Mouse (Mus musculus) cerebellum, adult 8-10 months (tissue): ENCODE measurements around the gene Prkab1.
A peak's percentile ranks its signal among the peaks of the same experiment; 100 is the strongest.

Source experiments
- DNase-seq: peaks from one replicate; pipeline ENCODE4 v3.0.0; 2022

Gene Prkab1

GRCm38 (mm10) chr5:116017391-116017790 lies 6.9 kb downstream of the Prkab1 start:
- no peak for DNase-seq

GRCm38 (mm10) chr5:116016542-116016941 lies 7.8 kb downstream of the Prkab1 start:
- DNase-seq = no peak

GRCm38 (mm10) chr5:116014237-116014636 lies 10.1 kb downstream of the Prkab1 start:
- no peak for DNase-seq

DNA sequence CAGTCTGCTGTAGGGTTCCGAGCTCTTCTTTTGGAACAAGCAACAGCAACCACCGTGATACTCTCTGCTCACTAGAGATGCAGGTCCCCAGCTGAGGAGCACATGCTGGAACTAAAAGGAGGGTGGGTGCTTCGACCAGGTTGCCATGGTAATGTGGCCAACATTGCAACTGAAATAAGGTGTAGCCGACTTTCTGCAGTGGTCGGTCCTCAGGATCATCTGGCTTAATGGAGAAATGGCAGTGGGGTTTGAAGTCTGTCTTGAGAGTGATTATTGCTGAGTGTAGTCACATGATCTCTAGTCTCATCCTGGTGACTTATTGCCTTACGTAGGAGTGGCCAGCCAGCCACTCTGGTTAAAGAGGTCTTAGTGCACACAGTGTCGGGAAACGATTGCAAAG lies 10.5 kb downstream of the Prkab1 start:
- DNase-seq = no peak

- DNase-seq = no peak
Observed at GRCm38 (mm10) chr5:116012503-116012902, 11.8 kb downstream of the Prkab1 start.

- DNase-seq = no peak
Observed at GRCm38 (mm10) chr5:116011700-116012099, 12.6 kb downstream of the Prkab1 start.

- DNase-seq = no peak
Observed at GRCm38 (mm10) chr5:116009884-116010627, 14.3 kb downstream of the Prkab1 start.

DNA sequence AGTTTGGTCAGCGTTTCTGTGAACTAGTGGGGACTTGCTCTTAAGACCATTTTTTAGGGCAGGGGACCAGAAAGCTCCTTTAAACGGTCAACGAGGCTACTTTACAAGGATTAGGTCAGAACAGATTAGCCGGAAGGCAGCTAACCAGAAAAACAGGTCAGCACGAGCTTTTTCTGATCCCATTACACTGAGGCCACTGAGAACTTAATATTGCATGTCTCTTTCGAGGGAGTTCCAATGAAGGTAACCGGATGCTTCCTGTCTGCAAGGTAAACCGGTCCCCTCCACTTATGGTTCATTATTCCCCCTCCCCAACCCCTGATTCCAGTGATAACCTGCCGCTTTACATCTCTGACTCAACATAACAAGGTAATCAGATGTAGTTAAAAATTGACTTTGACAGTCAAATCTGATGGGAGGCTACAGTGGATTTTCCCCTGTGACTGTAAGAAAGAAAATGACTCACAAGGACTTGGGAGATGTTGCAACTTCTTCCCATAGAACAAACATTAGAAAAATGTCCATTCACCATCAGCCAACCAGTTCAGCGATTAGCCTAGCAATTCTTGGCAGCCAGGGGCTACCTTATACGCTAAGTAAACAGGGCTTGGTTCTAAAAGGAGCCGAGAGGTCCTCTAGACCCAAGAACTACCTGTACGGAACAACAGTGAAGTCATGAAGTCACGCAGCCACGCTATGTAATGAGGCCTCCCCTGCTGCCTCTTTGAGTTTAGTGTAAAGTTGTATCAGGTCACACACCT lies 15.0 kb downstream of the Prkab1 start:
- DNase-seq = no peak

- DNase-seq = no peak
Observed at GRCm38 (mm10) chr5:116007723-116008122, 16.6 kb downstream of the Prkab1 start.

DNA sequence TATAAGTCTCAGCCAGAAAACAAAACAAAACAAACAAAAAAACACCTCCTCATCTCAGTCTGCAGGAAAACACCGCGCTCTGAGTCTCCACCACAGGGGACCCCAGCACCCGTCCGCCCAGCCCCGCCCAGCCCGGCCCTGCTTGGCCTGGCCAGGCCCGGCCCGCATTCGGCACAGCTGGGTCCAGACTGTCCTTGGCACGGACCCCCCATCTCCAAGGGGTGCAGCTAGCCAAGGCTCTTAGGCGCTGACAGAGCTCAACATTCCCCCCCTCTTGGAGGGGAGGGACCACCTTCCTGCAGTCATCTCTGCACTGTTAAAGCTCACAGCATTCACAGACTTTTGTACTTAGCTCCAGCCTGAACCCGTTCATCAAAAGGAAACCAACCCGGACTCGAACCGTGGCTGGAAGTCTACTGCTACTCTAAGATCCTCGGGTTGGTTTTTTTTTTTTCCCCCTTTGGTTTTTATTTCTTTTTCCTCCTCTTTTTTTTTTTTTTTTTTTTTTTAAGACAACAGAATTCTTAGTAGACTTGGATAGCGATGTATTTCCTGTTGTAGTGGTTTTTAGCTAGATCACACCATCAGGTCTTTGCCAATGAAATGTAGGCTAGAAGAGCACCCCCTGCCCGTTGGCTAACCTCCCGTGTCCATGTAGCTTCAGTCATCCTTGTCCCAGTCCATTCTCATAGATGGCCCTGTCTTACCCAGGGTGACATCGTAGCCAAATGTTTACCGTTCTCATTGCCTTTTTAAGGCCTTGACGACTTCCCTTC lies 17.8 kb downstream of the Prkab1 start:
- peak; percentile 25 for DNase-seq

DNA sequence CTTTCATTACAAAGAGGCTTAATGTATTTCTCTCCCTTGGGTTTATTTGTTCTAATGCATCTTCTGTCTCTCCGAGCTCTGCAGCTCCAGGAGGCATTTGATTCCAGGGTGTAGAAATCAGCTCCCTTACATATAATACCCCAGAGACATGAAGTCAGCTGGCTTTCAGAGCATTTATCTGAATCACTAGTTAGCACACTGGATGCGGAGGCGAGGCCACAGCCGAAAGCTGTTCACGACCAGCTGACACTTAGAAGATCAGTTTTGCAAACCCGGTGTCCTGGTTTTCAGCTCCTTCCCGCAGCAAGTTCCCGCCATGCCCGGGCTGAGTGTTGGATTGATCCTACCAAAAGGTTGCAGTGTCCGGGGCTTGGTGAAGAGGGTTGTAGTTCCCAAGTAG lies 20.0 kb downstream of the Prkab1 start:
- DNase-seq = no peak

- no peak for DNase-seq
Observed at GRCm38 (mm10) chr5:116003825-116004224, 20.5 kb downstream of the Prkab1 start.

DNA sequence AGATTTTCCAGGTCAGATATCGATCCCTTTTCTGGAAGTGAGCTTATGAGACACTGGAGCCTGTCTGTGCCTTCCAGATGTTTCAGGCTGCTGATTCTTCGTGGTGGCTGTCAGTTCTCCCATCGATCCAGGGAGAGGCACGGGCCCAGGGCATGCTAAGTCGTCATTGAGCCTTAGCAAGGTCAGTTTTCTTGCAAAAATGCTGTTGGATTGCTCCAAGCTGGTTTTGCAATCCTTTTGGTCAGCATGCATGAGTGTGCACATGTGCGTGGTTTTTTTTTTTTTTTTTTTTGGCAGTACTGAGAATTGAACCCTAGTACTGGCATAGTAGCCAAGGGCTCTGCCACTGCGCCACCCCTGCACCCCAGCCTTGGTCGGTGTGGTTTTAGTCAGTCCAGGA lies 21.2 kb downstream of the Prkab1 start:
- DNase-seq = no peak

DNA sequence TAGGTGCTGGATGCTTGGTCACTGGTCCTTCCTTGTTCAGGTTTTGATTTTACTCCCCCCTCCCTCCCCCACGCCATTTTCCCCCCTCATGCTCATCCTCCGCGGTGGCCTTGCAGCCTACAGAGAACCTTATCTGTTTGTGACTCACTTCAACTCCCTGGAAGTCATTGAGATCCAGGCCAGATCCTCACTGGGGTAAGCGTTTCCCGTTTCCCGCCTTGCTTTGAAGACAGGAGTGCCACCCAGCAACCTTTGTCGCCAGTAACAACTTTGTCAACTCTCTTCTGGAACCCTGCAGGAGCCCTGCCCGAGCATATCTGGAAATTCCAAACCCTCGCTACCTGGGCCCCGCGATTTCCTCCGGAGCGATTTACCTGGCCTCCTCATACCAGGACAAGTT lies 26.9 kb downstream of the Prkab1 start:
- no peak for DNase-seq

DNA sequence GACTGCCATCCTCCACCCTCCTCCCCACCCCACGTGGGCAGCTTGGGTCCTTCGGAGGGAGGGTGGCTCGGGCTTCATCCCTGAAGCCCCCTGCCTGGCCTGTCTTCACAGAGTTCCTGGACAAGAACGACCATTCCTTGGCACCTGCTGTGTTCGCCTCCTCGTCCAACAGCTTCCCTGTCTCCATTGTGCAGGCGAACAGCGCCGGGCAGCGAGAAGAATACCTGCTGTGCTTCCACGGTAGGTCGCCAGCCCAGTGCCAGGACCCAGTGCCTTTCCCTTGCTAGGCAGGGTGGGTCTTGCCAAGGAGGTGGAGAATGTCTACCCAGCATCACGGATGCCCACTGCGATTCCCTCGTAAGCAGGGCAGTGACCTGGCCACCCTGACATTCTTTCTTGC lies 30.2 kb downstream of the Prkab1 start:
- DNase-seq = no peak

DNA sequence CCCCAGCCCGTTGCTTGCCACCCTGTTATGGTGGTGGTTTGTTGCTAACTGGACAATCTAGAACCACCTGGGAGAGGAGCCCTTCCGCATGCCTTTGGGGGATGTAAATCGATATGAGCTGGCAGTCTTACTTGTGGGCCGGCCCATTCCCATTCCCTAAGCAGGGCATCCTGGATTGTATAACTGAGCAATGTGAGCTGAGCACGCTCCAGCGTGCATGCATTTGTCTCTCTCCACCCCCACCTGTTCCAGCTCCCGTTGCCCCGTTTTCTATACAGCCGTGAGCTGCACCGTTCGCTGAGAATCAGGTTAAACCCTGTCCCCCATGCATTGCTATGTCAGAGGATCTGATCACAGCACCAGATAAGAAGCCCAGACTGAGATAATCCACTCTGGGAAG lies 32.6 kb downstream of the Prkab1 start:
- no peak for DNase-seq

DNA sequence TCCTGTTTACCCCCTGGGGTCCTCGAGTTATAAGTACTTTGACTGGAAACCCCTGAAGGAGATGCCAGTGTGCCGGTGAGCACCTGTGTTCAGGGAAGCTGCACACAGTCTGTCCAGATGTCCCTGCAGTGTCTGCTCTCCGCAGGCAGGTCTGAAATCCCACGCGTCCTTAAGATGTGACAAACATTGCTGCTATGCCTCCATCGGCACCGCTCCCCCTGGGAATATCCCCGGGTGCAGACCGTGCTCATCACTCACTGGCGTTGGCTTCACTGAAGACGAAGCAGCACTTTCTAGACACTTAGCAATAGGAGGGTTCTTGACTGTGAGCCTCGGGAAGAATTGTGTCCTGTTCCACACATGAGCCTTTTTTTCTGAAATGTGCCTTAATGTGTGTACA lies 37.0 kb downstream of the Prkab1 start:
- no peak for DNase-seq

- no peak for DNase-seq
Observed at GRCm38 (mm10) chr5:115985101-115985500, 39.2 kb downstream of the Prkab1 start.

DNA sequence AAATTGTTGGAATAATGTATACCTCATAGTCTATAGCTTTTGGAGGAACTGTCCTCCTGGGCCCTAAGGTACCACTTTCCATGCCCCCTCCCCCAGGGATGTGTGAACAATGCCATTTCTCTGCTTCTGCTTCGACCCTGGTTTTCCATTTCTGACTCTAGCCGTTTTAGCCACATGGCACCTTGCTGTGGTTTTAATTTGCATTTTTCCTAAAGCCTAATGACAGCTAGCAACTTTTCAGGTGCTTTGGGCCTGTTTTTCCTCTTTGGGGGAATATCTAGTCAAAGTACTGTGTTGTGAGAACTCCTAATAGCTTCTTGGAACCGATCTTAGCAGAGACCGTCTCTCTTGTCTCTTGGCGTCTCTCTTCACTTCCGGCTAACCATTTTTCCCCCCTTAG lies 39.9 kb downstream of the Prkab1 start:
- DNase-seq = no peak

DNA sequence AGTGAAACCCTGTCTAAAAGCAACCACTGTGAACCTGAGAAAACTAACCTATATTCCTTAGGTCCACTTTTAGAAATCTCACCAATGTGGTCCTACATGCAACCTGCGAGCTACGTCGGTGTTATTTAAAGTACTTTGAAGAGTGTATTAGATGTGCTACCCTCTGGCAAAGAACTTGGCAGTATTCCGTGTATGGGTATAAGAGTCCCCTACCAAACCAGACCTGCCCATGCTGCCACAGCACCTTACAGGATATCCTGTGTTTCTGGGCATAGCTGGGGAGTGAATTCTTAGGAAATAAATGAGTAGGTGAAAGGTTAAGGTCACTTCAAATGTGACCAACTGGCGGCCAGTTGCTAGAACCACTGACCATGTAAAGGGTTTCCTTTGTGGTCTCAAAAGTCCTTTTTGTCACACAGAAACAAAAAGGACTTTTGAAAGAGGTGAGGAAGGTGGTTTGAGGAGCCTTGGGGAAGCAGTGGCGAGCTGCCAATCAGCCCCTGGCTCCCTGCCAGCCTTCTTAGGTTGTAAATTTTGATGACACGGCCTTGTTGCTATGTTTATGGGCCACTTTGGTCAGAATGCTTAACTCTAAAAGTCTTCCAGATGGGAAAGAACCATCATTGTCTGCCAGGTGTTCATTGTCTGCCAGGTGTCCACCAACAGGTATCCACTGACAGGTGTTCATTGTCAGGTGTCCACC lies 41.5 kb downstream of the Prkab1 start:
- no peak for DNase-seq

GRCm38 (mm10) chr5:115980537-115980936 lies 43.8 kb downstream of the Prkab1 start:
- no peak for DNase-seq

DNA sequence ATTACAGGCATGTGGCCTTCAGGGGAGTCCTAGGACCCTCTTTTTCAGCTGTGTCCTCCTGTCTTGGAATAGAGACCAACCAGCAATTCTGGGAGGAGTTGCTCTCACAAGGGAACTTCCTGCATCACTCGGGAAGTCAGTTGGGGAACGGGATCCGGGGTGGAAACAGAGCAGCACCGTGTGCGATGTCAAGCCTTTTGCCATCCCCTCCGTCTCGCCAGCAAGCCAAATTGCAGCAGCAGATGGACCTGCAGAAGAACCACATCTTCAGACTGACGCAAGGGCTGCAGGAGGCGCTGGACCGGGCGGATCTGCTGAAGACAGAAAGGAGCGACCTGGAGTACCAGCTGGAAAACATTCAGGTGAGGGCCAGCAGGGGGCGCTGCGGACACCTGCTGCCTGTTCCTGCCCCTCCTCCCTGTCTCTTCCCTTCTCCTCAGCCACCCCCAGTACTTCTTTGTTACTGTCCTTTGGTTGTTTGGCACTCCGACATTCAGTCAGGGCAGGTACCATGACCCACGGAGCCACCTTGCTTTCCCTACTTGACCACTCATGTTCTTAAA lies 45.1 kb downstream of the Prkab1 start:
- peak; percentile 28 for DNase-seq

GRCm38 (mm10) chr5:115978255-115978654 lies 46.1 kb downstream of the Prkab1 start:
- DNase-seq = no peak
